Mouse (Mus musculus) right cerebral cortex, adult 18-20 months (tissue): Measurements from ENCODE around the gene Gm21721.
"Not testable (repeated sequence)": the region's sequence is repeated elsewhere in the genome, so short reads cannot be mapped to it uniquely, and the experiment has no call there.

Experiments used
- DNase-seq: peaks from one replicate; pipeline ENCODE4 v3.0.0; 2022; ENCODE audit warnings: mixed read lengths

Gene Gm21721

DNA sequence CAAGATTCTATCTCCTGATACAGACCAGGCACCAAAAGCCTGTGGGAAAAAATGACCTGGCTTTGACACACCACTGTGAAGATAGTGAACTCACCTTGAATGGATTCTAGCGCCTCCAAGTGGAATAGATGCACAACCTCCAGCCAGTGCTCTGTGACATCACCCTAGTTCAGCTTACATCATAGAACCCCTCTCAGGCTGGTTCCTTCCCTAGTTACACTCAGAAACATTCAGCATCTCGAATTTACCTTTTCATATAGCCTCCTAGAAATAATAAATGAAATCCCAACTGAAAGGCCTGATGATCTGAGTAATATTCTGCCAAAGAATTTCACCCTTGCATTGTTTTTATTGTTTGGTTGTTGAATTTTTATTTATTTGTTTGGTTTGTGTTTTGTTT is at the start of gene Gm21721:
TSS of gene Gm21721 (minus strand) at position 101 of the 400 bp plus-strand sequence.
- not testable (repeated sequence) for DNase-seq
